Mouse (Mus musculus) megakaryocyte, embryonic 14.5 days (primary cell): Measurements from ENCODE around the gene Oas1h.

ENCODE experiments used
- FLI1 ChIP-seq: IDR thresholded peaks from 2 replicates; pipeline ENCODE4 v1.6.1; 2012; ENCODE audit warnings: low read length, inconsistent platforms, mixed read lengths
- GATA1 ChIP-seq: IDR thresholded peaks from 3 replicates; pipeline ENCODE4 v1.6.1; 2012; ENCODE audit warnings: mixed read lengths, low read length, inconsistent platforms, borderline replicate concordance

GRCm38 (mm10) chr5:120865336-120865860 lies 4.2 kb downstream of the Oas1h start:
- TF ChIP-seq GATA1 (no peak), FLI1 (no peak)
